Mouse (Mus musculus): ENCODE results near the gene Kcng3.
A peak's percentile ranks its signal among the peaks of the same experiment; 100 is the strongest.

Gene Kcng3

DNA sequence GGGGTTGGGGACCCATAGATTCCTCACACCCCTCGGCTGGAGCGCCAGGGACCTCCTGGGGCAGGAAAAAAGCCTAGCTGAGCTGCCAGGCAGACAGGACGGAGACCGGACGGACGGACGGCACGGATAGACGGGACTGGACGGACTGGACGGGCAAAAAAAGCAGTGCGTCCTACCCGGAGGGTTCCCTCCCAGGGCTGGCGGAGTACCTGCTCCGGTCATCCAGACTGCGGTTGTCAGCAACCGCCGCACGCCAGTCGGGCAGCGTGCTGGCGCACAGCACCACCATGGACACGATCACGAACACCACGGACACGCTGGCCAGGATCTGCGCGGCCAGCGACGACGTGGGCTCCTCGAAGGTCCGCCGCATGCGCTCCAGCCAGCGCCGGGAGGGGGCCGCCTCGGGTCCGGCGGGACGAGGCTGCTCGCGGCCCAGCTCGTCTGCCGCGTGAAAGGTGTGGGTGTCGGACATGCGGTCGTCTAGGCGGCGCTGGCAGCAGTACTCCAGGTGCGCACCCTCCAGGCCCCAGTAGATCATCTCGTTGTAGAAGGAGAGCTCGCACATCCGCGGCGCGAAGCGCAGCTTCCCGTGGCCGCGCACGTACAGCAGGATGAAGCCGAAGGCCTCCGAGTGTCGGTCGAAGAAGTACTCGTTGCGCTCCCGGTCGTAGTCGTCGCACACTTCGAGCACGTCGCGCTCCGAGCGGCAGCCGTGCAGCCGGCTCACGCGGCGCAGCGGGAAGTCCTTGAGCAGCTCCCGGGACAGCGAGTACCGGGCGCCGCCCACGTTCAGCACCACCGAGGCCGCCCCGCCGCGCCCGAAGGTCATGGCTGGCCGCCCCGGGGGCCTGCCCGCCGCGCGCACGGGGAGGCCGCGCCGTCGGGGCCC is 662 bp downstream of the Kcng3 start:
- peak; percentile 56 for DNase-seq (ENCODE audit: extremely low spot score, low spot score)

GRCm38 (mm10) chr17:83613907-83614306 is 17.8 kb downstream of the Kcng3 start:
- DNase-seq (ENCODE audit: extremely low spot score, low spot score) = peak; percentile 17

DNA sequence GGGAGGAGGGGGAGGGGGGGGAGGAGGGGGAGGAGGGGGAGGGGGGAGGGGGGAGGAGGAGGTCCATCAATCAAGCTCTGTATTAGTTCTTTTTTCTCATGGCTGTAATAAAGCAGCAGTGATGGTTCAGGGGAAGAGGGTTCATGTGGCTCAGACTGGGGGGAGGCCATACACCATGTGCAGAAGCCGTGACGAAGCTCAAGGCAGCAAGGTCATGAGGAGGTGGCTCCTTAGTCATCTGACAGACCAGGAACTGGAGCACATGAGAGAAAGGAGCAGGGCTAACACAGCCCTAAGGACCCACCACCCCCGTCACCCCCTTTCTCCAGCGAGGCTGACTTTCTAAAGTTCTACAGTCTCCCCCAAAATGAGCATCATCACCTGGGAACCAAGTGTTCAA is 22.2 kb downstream of the Kcng3 start:
- no peak for DNase-seq (ENCODE audit: extremely low spot score, low spot score)

DNA sequence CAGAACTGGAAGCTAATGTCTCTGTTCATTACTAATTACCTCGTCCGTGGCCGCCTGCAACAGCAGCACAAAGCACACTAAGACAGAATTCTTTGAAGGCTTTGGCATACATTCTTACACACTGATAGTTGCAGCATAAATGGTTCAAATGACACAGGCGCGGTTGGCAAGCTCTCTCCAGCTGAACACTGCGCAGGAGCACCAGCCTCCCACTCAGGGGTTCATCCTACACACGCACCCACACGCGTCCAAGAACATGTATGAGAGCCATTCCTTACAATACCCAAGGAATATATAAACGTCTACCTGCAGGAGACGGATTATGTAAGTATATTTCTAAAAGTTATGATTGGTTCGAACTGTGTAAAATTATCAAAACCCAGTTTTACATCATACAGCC is 30.7 kb downstream of the Kcng3 start:
- DNase-seq (ENCODE audit: extremely low spot score, low spot score) = no peak

- DNase-seq (ENCODE audit: extremely low spot score, low spot score) = no peak
These were observed 35.7 kb downstream of the Kcng3 start for GRCm38 (mm10) chr17:83595966-83596365.

DNA sequence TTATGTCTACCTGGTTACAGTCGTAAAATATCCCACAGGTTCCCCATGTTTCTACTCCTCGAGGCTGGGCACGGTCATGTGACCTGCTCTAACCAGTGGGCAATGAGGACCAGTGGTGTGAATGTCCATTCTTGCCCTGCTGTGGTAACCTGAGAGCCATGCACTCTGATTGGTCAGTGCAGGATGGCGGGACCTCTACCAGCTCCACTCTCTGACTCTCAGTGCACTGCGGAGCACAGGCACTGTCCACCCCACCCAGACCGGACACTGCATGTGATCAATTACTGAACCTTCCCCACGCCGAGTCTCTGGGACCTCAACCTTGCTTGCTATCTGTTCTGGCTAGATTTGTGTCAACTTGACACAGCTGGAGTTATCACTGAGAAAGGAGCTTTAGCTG is 37.2 kb downstream of the Kcng3 start:
- DNase-seq (ENCODE audit: extremely low spot score, low spot score) = no peak

DNA sequence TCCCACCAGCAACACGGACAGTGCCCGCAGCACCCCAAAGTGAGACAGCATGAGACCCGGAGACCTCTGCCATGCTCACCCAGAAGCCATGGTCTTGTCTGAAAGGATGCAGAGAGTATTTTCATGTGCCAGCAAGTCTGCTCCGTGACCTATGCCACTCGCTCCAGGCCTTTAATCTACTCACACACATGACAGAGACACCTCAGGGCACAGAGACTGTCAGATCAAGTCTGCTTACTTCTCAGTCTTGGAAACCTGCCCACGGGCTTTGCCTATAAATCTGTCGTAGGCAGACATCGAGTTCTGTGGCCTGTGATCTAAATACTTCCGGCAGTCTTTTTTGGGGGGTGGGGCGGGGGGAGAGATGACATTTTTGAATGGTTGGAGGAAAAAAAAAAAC is 38.3 kb downstream of the Kcng3 start:
- DNase-seq (ENCODE audit: extremely low spot score, low spot score) = no peak

DNA sequence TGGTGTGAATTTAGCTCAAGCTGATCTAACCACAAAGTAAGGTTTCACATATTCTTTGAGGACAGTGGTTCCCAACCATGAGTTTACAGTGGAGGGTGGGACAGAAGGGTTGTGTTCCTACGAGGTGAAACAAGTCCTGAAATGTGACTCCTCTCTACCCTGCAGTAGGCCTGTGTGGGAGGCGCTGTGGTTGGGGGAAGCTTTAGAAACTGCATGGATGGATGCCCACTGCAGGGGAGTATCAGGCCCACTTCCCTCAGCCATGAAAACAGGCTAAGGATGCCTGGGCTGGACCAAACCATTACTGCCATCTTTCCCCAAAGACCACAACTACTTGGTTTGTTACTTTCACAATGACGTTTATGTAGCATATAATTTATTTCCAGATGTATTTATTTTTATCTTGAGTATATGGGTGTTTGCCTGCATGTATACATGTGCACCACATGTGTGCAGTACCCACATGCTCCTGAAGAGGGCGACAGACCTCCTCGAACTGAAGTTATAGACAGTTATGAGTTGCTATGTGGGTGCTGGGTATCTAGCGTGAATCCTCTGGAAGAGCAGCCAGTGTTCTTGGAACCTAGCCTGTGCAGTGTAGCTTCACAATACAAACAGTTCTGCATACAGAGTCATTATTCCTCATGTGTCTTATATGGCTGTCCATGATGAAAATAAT is 42.9 kb downstream of the Kcng3 start:
- DNase-seq (ENCODE audit: extremely low spot score, low spot score) = no peak

- DNase-seq (ENCODE audit: extremely low spot score, low spot score) = no peak
These were observed 44.0 kb downstream of the Kcng3 start for GRCm38 (mm10) chr17:83587731-83588130.

GRCm38 (mm10) chr17:83582585-83582984 is 49.1 kb downstream of the Kcng3 start:
- no peak for DNase-seq (ENCODE audit: extremely low spot score, low spot score)

DNA sequence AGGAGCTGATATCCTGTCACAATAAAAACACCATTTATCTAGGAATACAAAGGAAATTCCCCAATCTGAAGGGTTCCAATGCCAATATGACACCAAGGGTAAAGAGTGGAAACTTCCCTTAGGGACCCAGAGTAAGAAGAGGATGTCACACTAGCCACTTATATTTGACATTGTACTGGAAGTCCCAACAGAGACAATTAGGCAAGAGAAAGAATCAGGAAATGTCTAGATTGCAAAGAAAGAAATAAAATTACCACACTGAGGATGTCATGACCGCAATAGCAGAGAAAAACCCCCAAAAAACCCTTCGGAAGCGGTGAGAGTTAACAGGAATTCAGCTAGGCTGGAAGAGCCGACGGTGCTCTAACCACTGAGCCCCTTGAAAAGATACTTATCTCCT is 51.0 kb downstream of the Kcng3 start:
- DNase-seq (ENCODE audit: extremely low spot score, low spot score) = no peak

GRCm38 (mm10) chr17:83576810-83577371 is 54.8 kb downstream of the Kcng3 start:
- no peak for DNase-seq (ENCODE audit: extremely low spot score, low spot score)

DNA sequence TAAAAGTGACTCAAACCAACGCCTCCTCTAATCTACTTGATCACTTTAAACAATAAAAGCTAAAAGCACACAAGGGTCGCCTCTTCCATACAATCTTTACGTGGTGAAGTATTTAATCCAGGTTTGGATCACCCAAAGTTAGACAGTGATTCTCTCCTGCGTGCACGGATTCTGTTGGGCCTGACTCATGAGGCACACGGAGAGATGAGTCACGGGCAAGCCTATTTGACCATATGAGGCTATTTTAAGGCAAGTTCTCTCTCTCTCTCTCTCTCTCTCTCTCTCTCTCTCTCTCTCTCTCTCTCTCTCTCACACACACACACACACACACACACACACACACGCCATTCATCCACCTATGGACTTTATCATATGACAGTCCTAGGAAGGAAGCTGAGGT is 57.1 kb downstream of the Kcng3 start:
- no peak for DNase-seq (ENCODE audit: extremely low spot score, low spot score)

DNA sequence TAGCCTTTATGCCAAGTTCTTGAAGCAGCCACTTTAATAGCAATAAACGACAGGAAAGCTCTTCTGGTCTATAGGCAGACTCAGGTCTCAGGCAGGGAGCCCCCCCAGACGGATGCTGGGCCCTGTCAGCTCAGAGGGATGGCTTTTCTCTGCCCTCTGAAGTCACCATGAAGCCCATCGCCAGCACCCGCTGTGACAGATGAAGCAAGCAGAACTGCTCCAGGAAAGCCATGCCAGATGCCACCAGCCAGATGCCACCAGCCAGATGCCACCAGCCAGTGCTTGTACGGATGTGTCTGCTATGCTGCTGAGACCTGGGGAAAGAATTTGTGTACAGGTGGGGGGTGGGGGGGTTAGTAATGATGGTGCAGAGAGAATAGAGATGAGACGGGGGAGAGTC is 58.6 kb downstream of the Kcng3 start:
- DNase-seq (ENCODE audit: extremely low spot score, low spot score) = no peak

DNA sequence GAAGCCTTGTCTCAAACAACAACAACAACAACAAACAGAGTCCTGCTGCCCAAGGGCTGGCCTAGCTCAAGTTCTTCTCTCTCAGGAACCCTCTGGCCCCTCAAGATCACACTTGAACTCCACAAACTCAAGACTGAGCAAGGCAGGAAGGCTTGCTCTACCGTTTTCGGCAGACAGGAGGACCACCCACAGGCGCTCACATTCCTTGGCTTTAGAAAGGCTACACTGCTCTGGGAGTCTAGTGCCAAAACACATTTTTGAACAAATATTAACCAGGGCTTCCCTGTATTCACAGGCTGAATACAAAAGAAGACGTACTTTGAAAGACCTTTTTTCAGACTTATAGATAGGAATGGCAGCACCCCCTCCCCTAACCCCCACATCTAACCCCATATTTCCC is 59.3 kb downstream of the Kcng3 start:
- DNase-seq (ENCODE audit: extremely low spot score, low spot score) = no peak

- no peak for DNase-seq (ENCODE audit: extremely low spot score, low spot score)
These were observed 64.3 kb downstream of the Kcng3 start for GRCm38 (mm10) chr17:83567375-83567774.

- no peak for DNase-seq (ENCODE audit: extremely low spot score, low spot score)
These were observed 66.2 kb downstream of the Kcng3 start for GRCm38 (mm10) chr17:83565506-83565905.

- DNase-seq (ENCODE audit: extremely low spot score, low spot score) = no peak
These were observed 67.4 kb downstream of the Kcng3 start for GRCm38 (mm10) chr17:83564119-83564820.

GRCm38 (mm10) chr17:83563703-83564111 is 68.0 kb downstream of the Kcng3 start:
- peak; percentile 68 for DNase-seq (ENCODE audit: extremely low spot score, low spot score)

DNA sequence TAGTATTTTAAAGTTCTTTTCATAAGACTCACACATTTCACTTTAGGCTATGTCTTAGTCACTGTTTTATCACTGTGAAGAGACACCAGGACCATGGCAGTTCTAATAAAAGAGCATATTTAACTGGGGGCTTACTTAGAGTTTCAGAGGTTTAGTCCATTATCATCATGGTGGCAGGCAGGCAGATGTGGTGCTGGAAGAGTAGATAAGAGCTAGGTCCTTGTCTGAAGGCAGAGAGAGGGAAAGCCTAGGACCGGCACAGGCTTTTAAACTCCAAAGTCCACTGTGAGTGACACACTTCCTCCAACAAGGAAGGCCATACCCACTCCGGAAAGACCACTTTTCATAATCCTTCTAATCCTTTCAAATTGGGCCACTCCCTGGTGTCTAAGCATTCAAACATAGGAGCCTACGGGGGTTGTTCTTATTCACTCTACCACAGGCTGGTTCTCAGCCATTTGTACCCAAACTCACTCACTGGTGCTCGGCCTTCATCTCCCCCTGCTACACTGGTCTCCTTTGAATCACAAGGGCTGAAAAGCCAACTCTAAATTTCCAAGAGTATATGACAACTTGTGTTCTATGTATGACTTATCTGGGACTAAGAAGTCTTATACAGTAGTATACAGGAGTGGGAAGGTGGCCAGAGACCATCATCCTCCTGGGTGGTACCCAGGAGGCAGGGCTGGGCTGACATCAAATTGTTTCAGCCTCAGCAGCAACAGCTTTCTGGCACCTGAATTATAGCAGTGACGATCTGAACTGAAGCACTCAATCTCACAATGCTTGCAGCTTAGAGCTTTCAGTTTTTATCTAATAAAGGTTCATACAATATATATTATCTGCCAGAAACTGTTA is 69.3 kb downstream of the Kcng3 start:
- DNase-seq (ENCODE audit: extremely low spot score, low spot score) = no peak

GRCm38 (mm10) chr17:83559081-83559480 is 72.6 kb downstream of the Kcng3 start:
- DNase-seq (ENCODE audit: extremely low spot score, low spot score) = no peak

Measured in neural tube, embryonic 10.5 days (tissue).